19 mouse cellular contexts compared by ENCODE assay signal in genomic region chr13:70369647-70370046, GRCm38 (mm10).
A peak's percentile ranks its signal among the peaks of the same experiment; 100 is the strongest.
DNase-seq lines count a peak whose midpoint lies in the region; ATAC-seq lines count a peak whose summit lies in the region.
"Had no signal": no experiment of that assay in that cellular context is flagged by ENCODE, and none has a peak within 500 bp of the region (broad histone marks: within the 10 kb centered on the region; RNA-seq: fewer than 3 reads in every experiment).

No protein-coding gene starts in this region.

- 73% methylated on average over 2 of the region's 2 CpGs for WGBS in embryonic facial prominence, embryonic 14.5 days
- WGBS in embryonic facial prominence, embryonic 10.5 days: 87% methylated on average over 2 of the region's 2 CpGs
- 72% methylated on average over 2 of the region's 2 CpGs for WGBS in intestine, embryonic 15.5 days

- no peaks in the 10 kb centered on the region for H3K4me1 ChIP-seq in embryonic facial prominence, embryonic 14.5 days (ENCODE audit: control insufficient read depth, insufficient read depth, low read length)
- no peaks in the 10 kb centered on the region for H3K4me1 ChIP-seq in embryonic facial prominence, embryonic 10.5 days
- no peaks in the 10 kb centered on the region for H3K4me1 ChIP-seq in intestine, embryonic 15.5 days (replicated peaks)
- H3K4me1 ChIP-seq: embryonic facial prominence, embryonic 13.5 days; liver, embryonic 12.5 days; midbrain, embryonic 12.5 days; neural tube, embryonic 15.5 days had no signal

- H3K4me3 ChIP-seq in embryonic facial prominence, embryonic 14.5 days (ENCODE audit: low read depth, low read length): no peak overlapping the region
- H3K4me3 ChIP-seq in embryonic facial prominence, embryonic 10.5 days: no peak overlapping the region
- H3K4me3 ChIP-seq in intestine, embryonic 15.5 days (replicated peaks): no peak overlapping the region
- H3K4me3 ChIP-seq: embryonic facial prominence, embryonic 13.5 days; liver, embryonic 12.5 days; midbrain, embryonic 12.5 days; myocyte; neural tube, embryonic 15.5 days had no signal

- no peak for ATAC-seq in embryonic facial prominence, embryonic 14.5 days (ENCODE audit: low read depth)
- no peak for ATAC-seq in intestine, embryonic 15.5 days
- ATAC-seq: forebrain, postnatal 0 days; liver, embryonic 12.5 days had no signal

- no peaks in the 10 kb centered on the region for H3K27me3 ChIP-seq in embryonic facial prominence, embryonic 14.5 days (replicated peaks; ENCODE audit: control insufficient read depth, insufficient read depth, low read length)
- H3K27me3 ChIP-seq in embryonic facial prominence, embryonic 10.5 days (replicated peaks; ENCODE audit: low read depth, poor library complexity, severe bottlenecking): no peaks in the 10 kb centered on the region
- no peaks in the 10 kb centered on the region for H3K27me3 ChIP-seq in intestine, embryonic 15.5 days (replicated peaks)
- H3K27me3 ChIP-seq: embryonic facial prominence, embryonic 13.5 days; liver, embryonic 12.5 days; midbrain, embryonic 12.5 days; neural tube, embryonic 15.5 days had no signal

- DNase-seq in embryonic facial prominence, embryonic 14.5 days (ENCODE audit: low spot score): peak; percentile 20
- DNase-seq in embryonic facial prominence, embryonic 10.5 days (ENCODE audit: low spot score): no peak
- peak; percentile 46 to 50 for DNase-seq in kidney, postnatal 4 days
- DNase-seq in kidney, adult 18-20 months: no peak
- DNase-seq in Muller cell, postnatal 12 days (ENCODE audit: inconsistent ontology term): peak; percentile 0
- peak; percentile 36 for DNase-seq in adrenal gland, postnatal 14 days
- DNase-seq in layer of hippocampus, postnatal 14 days (ENCODE audit: low spot score in 2 of 2): no peak
- DNase-seq: cerebellum, adult 9-10 months; forebrain, postnatal 0 days; heart, postnatal 4 days; layer of hippocampus, postnatal 36 days; left cerebral cortex, postnatal 4 days; thymus, adult 18-20 months had no signal

- H3K4me2 ChIP-seq in embryonic facial prominence, embryonic 14.5 days (ENCODE audit: low read depth, low read length): no peak overlapping the region
- H3K4me2 ChIP-seq in intestine, embryonic 15.5 days (replicated peaks): no peak overlapping the region
- H3K4me2 ChIP-seq: embryonic facial prominence, embryonic 13.5 days; liver, embryonic 12.5 days; midbrain, embryonic 12.5 days; neural tube, embryonic 15.5 days had no signal

- no peak overlapping the region for H3K27ac ChIP-seq in embryonic facial prominence, embryonic 14.5 days (replicated peaks; ENCODE audit: low read depth, low read length)
- H3K27ac ChIP-seq in embryonic facial prominence, embryonic 10.5 days (replicated peaks): no peak overlapping the region
- H3K27ac ChIP-seq in intestine, embryonic 15.5 days: no peak overlapping the region
- H3K27ac ChIP-seq: embryonic facial prominence, embryonic 13.5 days; liver, embryonic 12.5 days; midbrain, embryonic 12.5 days; neural tube, embryonic 15.5 days had no signal

- H3K9me3 ChIP-seq in embryonic facial prominence, embryonic 14.5 days (ENCODE audit: control insufficient read depth, low read length): no peaks in the 10 kb centered on the region
- no peaks in the 10 kb centered on the region for H3K9me3 ChIP-seq in embryonic facial prominence, embryonic 10.5 days
- no peaks in the 10 kb centered on the region for H3K9me3 ChIP-seq in intestine, embryonic 15.5 days
- H3K9me3 ChIP-seq: embryonic facial prominence, embryonic 13.5 days; liver, embryonic 12.5 days; midbrain, embryonic 12.5 days; neural tube, embryonic 15.5 days had no signal

- H3K9ac ChIP-seq in embryonic facial prominence, embryonic 14.5 days (ENCODE audit: low read depth, low read length): no peak overlapping the region
- no peak overlapping the region for H3K9ac ChIP-seq in intestine, embryonic 15.5 days
- H3K9ac ChIP-seq: embryonic facial prominence, embryonic 13.5 days; forebrain, postnatal 0 days; liver, embryonic 12.5 days; midbrain, embryonic 12.5 days; neural tube, embryonic 15.5 days had no signal

- no peaks in the 10 kb centered on the region for H3K36me3 ChIP-seq in embryonic facial prominence, embryonic 14.5 days (ENCODE audit: control insufficient read depth, insufficient read depth, low read length)
- no peaks in the 10 kb centered on the region for H3K36me3 ChIP-seq in embryonic facial prominence, embryonic 10.5 days (replicated peaks)
- H3K36me3 ChIP-seq in intestine, embryonic 15.5 days: no peaks in the 10 kb centered on the region
- H3K36me3 ChIP-seq: embryonic facial prominence, embryonic 13.5 days; liver, embryonic 12.5 days; midbrain, embryonic 12.5 days; neural tube, embryonic 15.5 days had no signal

Comparison
In these comparisons a context has a peak if more than half of its experiments do, and no peak if none do; other contexts are left out.
1. DNase-seq: peak in embryonic facial prominence, embryonic 14.5 days (single experiment), kidney, postnatal 4 days (2 of 2), Muller cell, postnatal 12 days (single experiment) and adrenal gland, postnatal 14 days (single experiment); none in embryonic facial prominence, embryonic 10.5 days (single experiment), kidney, adult 18-20 months (single experiment) and layer of hippocampus, postnatal 14 days (0 of 2).